Mouse (Mus musculus): Measurements from ENCODE around the gene Tff3. TPM values are rescaled to one million over a fixed set of nuclear protein-coding genes. Genes with fewer than 3 reads are reported as not detected.
A peak's percentile ranks its signal among the peaks of the same experiment; 100 is the strongest.

The Tff3 gene
- not detected in 2 replicates for total RNA-seq (2014; rRNA removed)
- 0.44 and 0.55 TPM in 2 replicates for polyA plus RNA-seq (2015; fragmentation: Nextera tagmentation; extraction: Ambion mirVana)

GRCm38 (mm10) chr17:31129452-31129851 lies at the start of gene Tff3:
TSS of gene Tff3 (minus strand) at chr17:31129646.
- TF ChIP-seq CTCF (IDR thresholded peaks at IDR 0.05; ENCODE audit: low read depth) = no peak
- Histone ChIP-seq H3K9me3 (ENCODE audit: low read length) (no peaks in the 10 kb centered on the region), H3K27me3 (ENCODE audit: insufficient read depth, low read length) (no peaks in the 10 kb centered on the region), H3K9ac (replicated peaks; ENCODE audit: low read length) (no peak within 1 kb of the TSS), H3K4me3 (ENCODE audit: low read length) (no peak within 1 kb of the TSS), H3K27ac (no peak within 1 kb of the TSS), H3K4me1 (ENCODE audit: insufficient read depth, low read length) (no peaks in the 10 kb centered on the region; the same call in 1 of the 2 replicates), H3K36me3 (ENCODE audit: insufficient read depth, low read length) (no peaks in the 10 kb centered on the region), H3K4me2 (ENCODE audit: low read depth, low read length) (no peak within 1 kb of the TSS)
- DNase-seq (ENCODE audit: low spot score) (peak; percentile 11), ATAC-seq (peak; percentile 39; the same call in 1 of the 2 replicates)
- 15% methylated on average over 2 of the region's 2 CpGs for WGBS

GRCm38 (mm10) chr17:31176321-31176720 lies 46.9 kb upstream of the Tff3 start:
- H3K4me3 ChIP-seq (ENCODE audit: low read length) = no peak overlapping the region
- no peak overlapping the region for H3K27ac ChIP-seq
- DNase-seq (ENCODE audit: low spot score) (no peak), ATAC-seq (no peak)
- H3K27me3 ChIP-seq (ENCODE audit: insufficient read depth, low read length) = no peaks in the 10 kb centered on the region
- TF ChIP-seq CTCF (IDR thresholded peaks at IDR 0.05; ENCODE audit: low read depth) = no peak
- no peaks in the 10 kb centered on the region for H3K4me1 ChIP-seq (ENCODE audit: insufficient read depth, low read length)
- H3K9me3 ChIP-seq (ENCODE audit: low read length) = no peaks in the 10 kb centered on the region
- WGBS = 91% methylated on average over 4 of the region's 4 CpGs
- no peaks in the 10 kb centered on the region for H3K36me3 ChIP-seq (ENCODE audit: insufficient read depth, low read length)
- no peak overlapping the region for H3K4me2 ChIP-seq (ENCODE audit: low read depth, low read length)
- no peak overlapping the region for H3K9ac ChIP-seq (replicated peaks; ENCODE audit: low read length)

GRCm38 (mm10) chr17:31169796-31170195 lies 40.4 kb upstream of the Tff3 start:
- no peaks in the 10 kb centered on the region for H3K9me3 ChIP-seq (ENCODE audit: low read length)
- H3K4me1 ChIP-seq (ENCODE audit: insufficient read depth, low read length) = no peaks in the 10 kb centered on the region
- WGBS = 90% methylated on average over 5 of the region's 5 CpGs
- ATAC-seq (no peak), DNase-seq (ENCODE audit: low spot score) (no peak)
- H3K27ac ChIP-seq = no peak overlapping the region
- no peak overlapping the region for H3K4me2 ChIP-seq (ENCODE audit: low read depth, low read length)
- no peak for TF ChIP-seq CTCF (IDR thresholded peaks at IDR 0.05; ENCODE audit: low read depth)
- H3K27me3 ChIP-seq (ENCODE audit: insufficient read depth, low read length) = no peaks in the 10 kb centered on the region
- no peaks in the 10 kb centered on the region for H3K36me3 ChIP-seq (ENCODE audit: insufficient read depth, low read length)
- H3K4me3 ChIP-seq (ENCODE audit: low read length) = no peak overlapping the region
- no peak overlapping the region for H3K9ac ChIP-seq (replicated peaks; ENCODE audit: low read length)

- DNase-seq (ENCODE audit: low spot score) = no peak
- Histone ChIP-seq H3K9ac (replicated peaks; ENCODE audit: low read length) (no peak within 1 kb of the TSS), H3K4me1 (ENCODE audit: insufficient read depth, low read length) (no peaks in the 10 kb centered on the region), H3K9me3 (ENCODE audit: low read length) (no peaks in the 10 kb centered on the region), H3K4me3 (ENCODE audit: low read length) (no peak within 1 kb of the TSS), H3K27me3 (ENCODE audit: insufficient read depth, low read length) (no peaks in the 10 kb centered on the region), H3K4me2 (ENCODE audit: low read depth, low read length) (no peak within 1 kb of the TSS), H3K27ac (no peak within 1 kb of the TSS), H3K36me3 (ENCODE audit: insufficient read depth, low read length) (no peaks in the 10 kb centered on the region)
- no peak for TF ChIP-seq CTCF (IDR thresholded peaks at IDR 0.05; ENCODE audit: low read depth)
- 87% methylated on average over 6 of the region's 6 CpGs for WGBS
- no peak for ATAC-seq
Observed at GRCm38 (mm10) chr17:31165127-31165526, 35.7 kb upstream of the Tff3 start, which contains the start of gene Tff1. TSS of gene Tff1 (minus strand) at chr17:31165277.

- ATAC-seq (no peak), DNase-seq (ENCODE audit: low spot score) (no peak)
- H3K9me3 ChIP-seq (ENCODE audit: low read length) = no peaks in the 10 kb centered on the region
- H3K4me2 ChIP-seq (ENCODE audit: low read depth, low read length) = no peak overlapping the region
- no peak overlapping the region for H3K4me3 ChIP-seq (ENCODE audit: low read length)
- H3K27me3 ChIP-seq (ENCODE audit: insufficient read depth, low read length) = no peaks in the 10 kb centered on the region
- H3K9ac ChIP-seq (replicated peaks; ENCODE audit: low read length) = no peak overlapping the region
- no peaks in the 10 kb centered on the region for H3K4me1 ChIP-seq (ENCODE audit: insufficient read depth, low read length)
- 88% methylated on average over 2 of the region's 2 CpGs for WGBS
- H3K27ac ChIP-seq = no peak overlapping the region
- no peaks in the 10 kb centered on the region for H3K36me3 ChIP-seq (ENCODE audit: insufficient read depth, low read length)
- TF ChIP-seq CTCF (IDR thresholded peaks at IDR 0.05; ENCODE audit: low read depth) = no peak
Observed at GRCm38 (mm10) chr17:31163821-31164220, 34.4 kb upstream of the Tff3 start.

- Histone ChIP-seq H3K9me3 (ENCODE audit: low read length) (no peaks in the 10 kb centered on the region), H3K36me3 (ENCODE audit: insufficient read depth, low read length) (no peaks in the 10 kb centered on the region), H3K4me2 (ENCODE audit: low read depth, low read length) (no peak overlapping the region), H3K4me1 (ENCODE audit: insufficient read depth, low read length) (no peaks in the 10 kb centered on the region), H3K4me3 (ENCODE audit: low read length) (no peak overlapping the region), H3K27ac (no peak overlapping the region), H3K9ac (replicated peaks; ENCODE audit: low read length) (no peak overlapping the region), H3K27me3 (ENCODE audit: insufficient read depth, low read length) (no peaks in the 10 kb centered on the region)
- TF ChIP-seq CTCF (IDR thresholded peaks at IDR 0.05; ENCODE audit: low read depth) = no peak
- whole genome bisulfite sequencing = 88% methylated on average over 12 of the region's 12 CpGs
- DNase-seq (ENCODE audit: low spot score) (no peak), ATAC-seq (no peak)
Observed at GRCm38 (mm10) chr17:31162607-31163006, 33.2 kb upstream of the Tff3 start.

- ATAC-seq = no peak
- H3K36me3 ChIP-seq (ENCODE audit: insufficient read depth, low read length) = no peaks in the 10 kb centered on the region
- H3K27me3 ChIP-seq (ENCODE audit: insufficient read depth, low read length) = no peaks in the 10 kb centered on the region
- H3K27ac ChIP-seq = no peak overlapping the region
- no peak for TF ChIP-seq CTCF (IDR thresholded peaks at IDR 0.05; ENCODE audit: low read depth)
- no peak overlapping the region for H3K4me2 ChIP-seq (ENCODE audit: low read depth, low read length)
- no peaks in the 10 kb centered on the region for H3K9me3 ChIP-seq (ENCODE audit: low read length)
- DNase-seq (ENCODE audit: low spot score) = no peak
- WGBS = 64% methylated on average over 4 of the region's 4 CpGs
- H3K4me3 ChIP-seq (ENCODE audit: low read length) = no peak overlapping the region
- no peaks in the 10 kb centered on the region for H3K4me1 ChIP-seq (ENCODE audit: insufficient read depth, low read length)
- no peak overlapping the region for H3K9ac ChIP-seq (replicated peaks; ENCODE audit: low read length)
Observed at GRCm38 (mm10) chr17:31160291-31160690, 30.8 kb upstream of the Tff3 start.
